Mouse (Mus musculus) hindbrain, embryonic 11.5 days (tissue): ENCODE measurements around the gene Prkar1a. TPM values are rescaled to one million over a fixed set of nuclear protein-coding genes. Genes with fewer than 3 reads are reported as not detected.
A peak's percentile ranks its signal among the peaks of the same experiment; 100 is the strongest.

Experiments
- ATAC-seq: fragments of 200-750 bp; cut with Nextera tagmentation; 2 replicates; pipeline ENCODE4 v1.8.0; 2017; ENCODE audit warnings: mild to moderate bottlenecking, moderate TSS enrichment, moderate library complexity; ENCODE audit not compliant: low FRiP score
- DNase-seq: peaks from one replicate; pipeline ENCODE4 v3.0.0-alpha.2; 2015; ENCODE audit warnings: low spot score
- H3K27ac ChIP-seq: fragments of 300-500 bp; sonication (generic); 2 replicates; pipeline ENCODE4 v1.5.1; 2014; ENCODE audit warnings: mild to moderate bottlenecking, low read depth, low read length
- H3K27me3 ChIP-seq: fragments of 300-500 bp; sonication (generic); 2 replicates; pipeline ENCODE4 v1.6.1; 2014; ENCODE audit warnings: mild to moderate bottlenecking, low read length, moderate library complexity, mixed read lengths; ENCODE audit not compliant: control insufficient read depth, insufficient read depth
- H3K36me3 ChIP-seq: fragments of 300-500 bp; sonication (generic); 2 replicates; pipeline ENCODE4 v1.6.1; 2014; ENCODE audit warnings: mild to moderate bottlenecking, low read length, moderate library complexity, mixed read lengths; ENCODE audit not compliant: control insufficient read depth, insufficient read depth
- H3K4me1 ChIP-seq: fragments of 300-500 bp; sonication (generic); replicated peaks from 2 replicates; pipeline ENCODE4 v1.6.1; 2014; ENCODE audit warnings: low read length, mixed read lengths; ENCODE audit not compliant: control insufficient read depth, insufficient read depth
- H3K4me2 ChIP-seq: fragments of 300-500 bp; sonication (generic); replicated peaks from 2 replicates; pipeline ENCODE4 v1.6.1; 2014; ENCODE audit warnings: mild to moderate bottlenecking, low read depth, low read length
- H3K4me3 ChIP-seq: fragments of 300-500 bp; sonication (generic); 2 replicates; pipeline ENCODE4 v1.5.1; 2014; ENCODE audit warnings: low read depth, low read length
- H3K9ac ChIP-seq: fragments of 300-500 bp; sonication (generic); 2 replicates; pipeline ENCODE4 v1.6.1; 2014; ENCODE audit warnings: low read depth, low read length
- H3K9me3 ChIP-seq: fragments of 300-500 bp; sonication (generic); 2 replicates; pipeline ENCODE4 v1.6.1; 2016; ENCODE audit warnings: low read length; ENCODE audit not compliant: control insufficient read depth
- WGBS: fragments of 180-500 bp; shearing (Covaris S2); extraction: QIAGEN DNeasy Blood & Tissue Kit; methylation state at CpG from one replicate; pipeline ENCODE4 v1.1.7; 2014; 5-methylcytosine and 5-hydroxymethylcytosine counted together
- polyA plus RNA-seq: library from polyadenylated mRNA; unstranded; fragments of >200 nt; fragmentation: Nextera tagmentation; extraction: Ambion mirVana; gene quantifications from 2 replicates; pipeline ENCODE4 v1.2.1, GENCODE M21; 2014

The Prkar1a gene
- 411 and 461 TPM in 2 replicates for polyA plus RNA-seq

- no peak for DNase-seq
- H3K4me1 ChIP-seq = peaks cover 4% of the 10 kb centered on the region; the same call in 1 of the 2 replicates
- no peaks in the 10 kb centered on the region for H3K9me3 ChIP-seq
- no peak for ATAC-seq
- H3K36me3 ChIP-seq = no peaks in the 10 kb centered on the region
- WGBS = 41% methylated on average over 8 of the region's 8 CpGs
- peak within 1 kb of the TSS; percentile 96 for H3K9ac ChIP-seq
- H3K4me3 ChIP-seq = peak within 1 kb of the TSS; percentile 99
- peak within 1 kb of the TSS; percentile 87 for H3K27ac ChIP-seq
- H3K27me3 ChIP-seq = no peaks in the 10 kb centered on the region
- peak within 1 kb of the TSS; percentile 80 for H3K4me2 ChIP-seq
Observed at GRCm38 (mm10) chr11:109649206-109649605, at the start of gene Prkar1a. TSS of gene Prkar1a (plus strand) at chr11:109649405.

- Histone ChIP-seq H3K9me3 (no peaks in the 10 kb centered on the region), H3K27ac (no peak overlapping the region), H3K36me3 (no peaks in the 10 kb centered on the region), H3K4me2 (no peak overlapping the region), H3K27me3 (no peaks in the 10 kb centered on the region), H3K9ac (no peak overlapping the region), H3K4me3 (no peak overlapping the region), H3K4me1 (peaks cover 6% of the 10 kb centered on the region; the same call in 1 of the 2 replicates)
- DNase-seq (no peak), ATAC-seq (no peak)
- WGBS = 87% methylated on average over 6 of the region's 6 CpGs
Observed at GRCm38 (mm10) chr11:109607600-109607999, 41.6 kb upstream of the Prkar1a start.

DNA sequence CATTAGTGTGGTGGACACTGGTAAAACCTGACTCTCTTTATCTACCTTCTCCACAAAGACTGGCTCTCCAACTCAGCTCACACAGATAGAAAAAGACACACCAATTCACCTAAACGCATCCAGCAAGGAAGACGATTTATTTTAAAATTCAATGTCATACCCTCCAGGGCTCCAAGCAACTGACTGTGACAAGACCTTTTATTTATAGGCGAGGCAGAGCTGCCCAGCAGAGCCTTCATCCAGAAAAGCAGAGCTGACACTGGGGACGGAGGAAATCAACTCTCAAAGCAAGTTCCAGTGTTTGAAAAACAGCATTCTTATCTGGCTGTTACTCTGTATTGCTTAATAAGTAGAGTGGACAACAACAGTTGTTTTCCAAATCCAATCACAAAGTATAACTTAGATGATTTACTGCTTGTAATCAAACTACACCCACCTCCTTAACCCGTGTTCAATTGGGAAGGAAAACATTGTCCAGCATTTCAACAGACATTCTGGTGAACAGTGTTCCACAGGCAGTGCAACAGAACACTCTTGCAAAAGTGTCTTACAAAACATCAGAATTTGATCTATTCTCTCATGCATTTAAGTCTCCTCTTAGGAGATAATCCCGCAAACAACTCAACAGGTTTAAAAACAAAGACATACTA lies 40.1 kb upstream of the Prkar1a start:
- Histone ChIP-seq H3K36me3 (no peaks in the 10 kb centered on the region), H3K27me3 (no peaks in the 10 kb centered on the region), H3K9ac (no peak overlapping the region), H3K27ac (no peak overlapping the region), H3K4me3 (no peak overlapping the region), H3K4me2 (no peak overlapping the region), H3K4me1 (peaks cover 6% of the 10 kb centered on the region; the same call in 1 of the 2 replicates), H3K9me3 (no peaks in the 10 kb centered on the region)
- ATAC-seq (no peak), DNase-seq (no peak)
- 79% methylated on average over 6 of the region's 6 CpGs for WGBS

GRCm38 (mm10) chr11:109610046-109610794 lies 39.0 kb upstream of the Prkar1a start:
- H3K27ac ChIP-seq = no peak overlapping the region
- DNase-seq = peak; percentile 17
- peaks cover 6% of the 10 kb centered on the region; the same call in 1 of the 2 replicates for H3K4me1 ChIP-seq

GRCm38 (mm10) chr11:109610795-109611302 lies 38.4 kb upstream of the Prkar1a start:
- under 1% methylated on average over 26 of the region's 26 CpGs for WGBS
- peak overlapping the region; percentile 66 for H3K4me3 ChIP-seq
- H3K9me3 ChIP-seq = no peaks in the 10 kb centered on the region
- H3K4me2 ChIP-seq = peak overlapping the region; percentile 81
- no peaks in the 10 kb centered on the region for H3K36me3 ChIP-seq
- DNase-seq (no peak), ATAC-seq (no peak)
- peak overlapping the region; percentile 32; the same call in 1 of the 2 replicates for H3K27ac ChIP-seq
- H3K9ac ChIP-seq = peak overlapping the region; percentile 59
- H3K4me1 ChIP-seq = peaks cover 6% of the 10 kb centered on the region; the same call in 1 of the 2 replicates
- no peaks in the 10 kb centered on the region for H3K27me3 ChIP-seq

More at GRCm38 (mm10) chr11:109610046-109610794, 39.0 kb upstream of the Prkar1a start:
- Histone ChIP-seq H3K27me3 (no peaks in the 10 kb centered on the region), H3K4me3 (peak overlapping the region; percentile 66), H3K9me3 (no peaks in the 10 kb centered on the region), H3K36me3 (no peaks in the 10 kb centered on the region), H3K9ac (peak overlapping the region; percentile 59), H3K4me2 (peak overlapping the region; percentile 81)
- no peak for ATAC-seq
- 23% methylated on average over 9 of the region's 9 CpGs for WGBS

DNA sequence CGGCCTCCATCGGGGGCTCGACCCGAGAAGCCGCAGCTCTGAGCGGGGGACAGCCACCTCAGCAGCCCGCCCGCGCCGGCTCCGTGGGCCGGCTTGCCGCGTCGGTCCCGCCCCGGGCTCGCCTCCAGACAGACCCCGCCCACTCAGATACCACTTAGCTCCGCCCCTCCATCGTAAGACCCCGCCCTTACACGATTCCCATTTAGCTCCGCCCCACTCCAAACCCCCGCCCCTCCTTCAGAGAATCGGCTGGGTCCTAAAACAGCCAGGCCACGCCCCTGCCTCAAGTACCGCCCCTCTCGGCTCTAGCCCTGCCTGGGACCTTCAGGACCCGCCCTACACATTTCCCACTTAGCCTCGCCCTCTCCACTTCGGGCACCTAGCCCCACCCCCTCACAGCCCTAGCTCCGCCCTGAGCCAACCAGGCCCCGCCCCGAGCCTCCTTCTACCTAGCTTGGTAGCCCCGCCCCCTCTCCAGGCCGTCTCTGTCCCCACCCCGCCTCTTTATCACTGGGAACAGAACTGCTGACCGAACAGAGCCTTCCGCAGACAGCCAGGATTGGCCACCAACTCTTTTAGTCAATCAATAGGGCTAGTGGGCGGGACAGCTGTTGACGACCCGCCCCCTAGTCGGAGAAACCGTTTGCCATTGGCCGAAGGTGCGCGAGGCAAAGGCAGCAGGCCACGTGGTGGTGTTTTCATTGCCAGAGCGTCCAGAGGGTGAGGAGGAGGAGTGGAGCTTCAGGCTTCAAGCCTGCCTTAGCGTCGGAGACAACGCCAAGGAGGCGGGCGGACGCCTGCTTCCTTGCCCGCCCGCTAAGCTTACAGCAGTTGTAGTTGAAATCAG lies 37.7 kb upstream of the Prkar1a start, which contains the start of gene Wipi1:
TSS of gene Wipi1 (minus strand) at position 665 of the 847 bp plus-strand sequence.
- peak within 1 kb of the TSS; percentile 32; the same call in 1 of the 2 replicates for H3K27ac ChIP-seq

GRCm38 (mm10) chr11:109612871-109613529 lies 36.2 kb upstream of the Prkar1a start:
- 70% methylated on average over 7 of the region's 7 CpGs for WGBS
- ATAC-seq = no peak
- Histone ChIP-seq H3K4me1 (peaks cover 6% of the 10 kb centered on the region; the same call in 1 of the 2 replicates), H3K36me3 (no peaks in the 10 kb centered on the region), H3K4me3 (no peak overlapping the region), H3K9ac (no peak overlapping the region), H3K27me3 (no peaks in the 10 kb centered on the region), H3K9me3 (no peaks in the 10 kb centered on the region), H3K27ac (no peak overlapping the region), H3K4me2 (no peak overlapping the region)
- no peak for DNase-seq

More for the DNA sequence above, 37.7 kb upstream of the Prkar1a start, which contains the start of gene Wipi1:
- H3K4me3 ChIP-seq = peak within 1 kb of the TSS; percentile 66
- H3K4me1 ChIP-seq = peaks cover 6% of the 10 kb centered on the region; the same call in 1 of the 2 replicates
- H3K36me3 ChIP-seq = no peaks in the 10 kb centered on the region
- peak within 1 kb of the TSS; percentile 59 for H3K9ac ChIP-seq
- DNase-seq = peak; percentile 99
- no peaks in the 10 kb centered on the region for H3K9me3 ChIP-seq
- H3K27me3 ChIP-seq = no peaks in the 10 kb centered on the region
- ATAC-seq = peak; percentile 98
- WGBS = 1% methylated on average over 55 of the region's 58 CpGs
- H3K4me2 ChIP-seq = peak within 1 kb of the TSS; percentile 81
